Mouse (Mus musculus) lung, embryonic 14.5 days (tissue): ENCODE measurements around the gene Tex33. TPM values are rescaled to one million over a fixed set of nuclear protein-coding genes. Genes with fewer than 3 reads are reported as not detected.
A peak's percentile ranks its signal among the peaks of the same experiment; 100 is the strongest.

Source experiments
- ATAC-seq: fragments of 200-750 bp; cut with Nextera tagmentation; 2 replicates; pipeline ENCODE4 v1.8.0; 2017; ENCODE audit warnings: mild to moderate bottlenecking, moderate TSS enrichment, moderate library complexity; ENCODE audit not compliant: insufficient read depth
- DNase-seq: peaks from one replicate; pipeline ENCODE4 v3.0.0-alpha.2; 2015
- H3K27ac ChIP-seq: fragments of 300-500 bp; sonication (generic); 2 replicates; pipeline ENCODE4 v1.5.1; 2014; ENCODE audit warnings: low read depth, mild to moderate bottlenecking, moderate library complexity
- H3K27me3 ChIP-seq: fragments of 300-500 bp; sonication (generic); 2 replicates; pipeline ENCODE4 v1.6.1; 2014; ENCODE audit warnings: low read length, control low read depth; ENCODE audit not compliant: insufficient read depth
- H3K36me3 ChIP-seq: fragments of 300-500 bp; sonication (generic); 2 replicates; pipeline ENCODE4 v1.6.1; 2014; ENCODE audit warnings: control low read depth; ENCODE audit not compliant: insufficient read depth
- H3K4me1 ChIP-seq: fragments of 300-500 bp; sonication (generic); 2 replicates; pipeline ENCODE4 v1.6.1; 2014; ENCODE audit warnings: antibody characterized with exemption, control low read depth; ENCODE audit not compliant: insufficient read depth
- H3K4me2 ChIP-seq: fragments of 300-500 bp; sonication (generic); 2 replicates; pipeline ENCODE4 v1.6.1; 2014; ENCODE audit warnings: mild to moderate bottlenecking
- H3K4me3 ChIP-seq: fragments of 300-500 bp; sonication (generic); 2 replicates; pipeline ENCODE4 v1.5.1; 2014; ENCODE audit warnings: low read depth, low read length
- H3K9ac ChIP-seq: fragments of 300-500 bp; sonication (generic); 2 replicates; pipeline ENCODE4 v1.6.1; 2014
- H3K9me3 ChIP-seq: fragments of 300-500 bp; sonication (generic); 2 replicates; pipeline ENCODE4 v1.6.1; 2016; ENCODE audit warnings: low read depth, low read length, control low read depth
- CTCF ChIP-seq: IDR thresholded peaks from 2 replicates; pipeline ENCODE4 v1.5.1; 2016; ENCODE audit warnings: antibody characterized with exemption, low read depth
- WGBS: fragments of 180-500 bp; shearing (Covaris S2); extraction: QIAGEN DNeasy Blood & Tissue Kit; methylation state at CpG from one replicate; pipeline ENCODE4 v1.1.7; 2014; 5-methylcytosine and 5-hydroxymethylcytosine counted together
- polyA plus RNA-seq: library from polyadenylated mRNA; unstranded; fragments of >200 nt; fragmentation: Nextera tagmentation; extraction: Ambion mirVana; gene quantifications from 2 replicates; pipeline ENCODE4 v1.2.1, GENCODE M21; 2014

Tex33 gene
- polyA plus RNA-seq, 1 experiment from 2014 or later, result not detected

GRCm38 (mm10) chr15:78405098-78405497 is 9.4 kb upstream of the Tex33 start:
- peak; percentile 4 for DNase-seq
- ATAC-seq, result no peak
- Histone ChIP-seq H3K4me2 (peak overlapping the region; percentile 93), H3K4me1 (peaks cover 39% of the 10 kb centered on the region), H3K27ac (peak overlapping the region; percentile 98), H3K36me3 (no peaks in the 10 kb centered on the region), H3K9me3 (no peaks in the 10 kb centered on the region), H3K9ac (peak overlapping the region; percentile 59), H3K27me3 (peaks cover 16% of the 10 kb centered on the region), H3K4me3 (peak overlapping the region; percentile 48)
- TF ChIP-seq CTCF, result no peak
- WGBS, result 49% methylated on average over 11 of the region's 11 CpGs

GRCm38 (mm10) chr15:78403896-78404295 is 8.2 kb upstream of the Tex33 start:
- Histone ChIP-seq H3K9me3 (no peaks in the 10 kb centered on the region), H3K36me3 (0 out of 2 replicates have a peak, but pooled peaks cover 2% of the 10 kb centered on the region), H3K27me3 (peaks cover 4% of the 10 kb centered on the region), H3K4me3 (no peak overlapping the region), H3K4me1 (peaks cover 33% of the 10 kb centered on the region), H3K4me2 (peak overlapping the region; percentile 93), H3K27ac (peak overlapping the region; percentile 90), H3K9ac (0 out of 2 replicates have a peak overlapping the region, but pooled peaks have one; percentile 30)
- DNase-seq, result peak; percentile 79
- no peak for ATAC-seq
- WGBS, result 29% methylated on average over 1 of the region's 1 CpGs
- no peak for TF ChIP-seq CTCF

- Histone ChIP-seq H3K27ac (peak overlapping the region; percentile 90), H3K4me2 (peak overlapping the region; percentile 93), H3K9ac (peak overlapping the region; percentile 30; the same call in 1 of the 2 replicates), H3K4me1 (peaks cover 33% of the 10 kb centered on the region), H3K9me3 (no peaks in the 10 kb centered on the region), H3K4me3 (no peak overlapping the region), H3K27me3 (no peaks in the 10 kb centered on the region), H3K36me3 (0 out of 2 replicates have a peak, but pooled peaks cover 3% of the 10 kb centered on the region)
- ATAC-seq (no peak), DNase-seq (peak; percentile 39)
- 32% methylated on average over 3 of the region's 3 CpGs for WGBS
- no peak for TF ChIP-seq CTCF
These were observed 7.6 kb upstream of the Tex33 start for GRCm38 (mm10) chr15:78403301-78403741.

GRCm38 (mm10) chr15:78402423-78402822 is 6.7 kb upstream of the Tex33 start:
- DNase-seq (peak; percentile 71), ATAC-seq (no peak)
- Histone ChIP-seq H3K4me2 (peak overlapping the region; percentile 93), H3K9ac (no peak overlapping the region; the same call in 1 of the 2 replicates), H3K27me3 (no peaks in the 10 kb centered on the region), H3K9me3 (no peaks in the 10 kb centered on the region), H3K4me3 (no peak overlapping the region), H3K27ac (peak overlapping the region; percentile 90), H3K36me3 (0 out of 2 replicates have a peak, but pooled peaks cover 3% of the 10 kb centered on the region), H3K4me1 (peaks cover 33% of the 10 kb centered on the region)
- WGBS, result 57% methylated on average over 7 of the region's 7 CpGs
- no peak for TF ChIP-seq CTCF

GRCm38 (mm10) chr15:78401921-78402320 is 6.2 kb upstream of the Tex33 start:
- ATAC-seq, result no peak
- Histone ChIP-seq H3K9ac (no peak overlapping the region; the same call in 1 of the 2 replicates), H3K36me3 (0 out of 2 replicates have a peak, but pooled peaks cover 3% of the 10 kb centered on the region), H3K27ac (peak overlapping the region; percentile 90), H3K4me3 (no peak overlapping the region), H3K4me2 (peak overlapping the region; percentile 93), H3K27me3 (no peaks in the 10 kb centered on the region), H3K9me3 (no peaks in the 10 kb centered on the region), H3K4me1 (peaks cover 33% of the 10 kb centered on the region)
- WGBS, result 39% methylated on average over 4 of the region's 4 CpGs
- DNase-seq, result peak; percentile 80
- TF ChIP-seq CTCF, result no peak

- ATAC-seq (no peak), DNase-seq (peak; percentile 35)
- H3K36me3 ChIP-seq, result 0 out of 2 replicates have a peak, but pooled peaks cover 3% of the 10 kb centered on the region
- WGBS, result 70% methylated on average over 6 of the region's 6 CpGs
- no peaks in the 10 kb centered on the region for H3K9me3 ChIP-seq
- H3K27me3 ChIP-seq, result no peaks in the 10 kb centered on the region
- no peak for TF ChIP-seq CTCF
- no peak overlapping the region; the same call in 1 of the 2 replicates for H3K4me2 ChIP-seq
- peaks cover 33% of the 10 kb centered on the region for H3K4me1 ChIP-seq
- peak overlapping the region; percentile 90 for H3K27ac ChIP-seq
- no peak overlapping the region for H3K4me3 ChIP-seq
- no peak overlapping the region for H3K9ac ChIP-seq
These were observed 5.6 kb upstream of the Tex33 start for GRCm38 (mm10) chr15:78401345-78401744.

GRCm38 (mm10) chr15:78390855-78391254 is 4.9 kb downstream of the Tex33 start:
- no peak for TF ChIP-seq CTCF
- DNase-seq, result no peak
- Histone ChIP-seq H3K27me3 (no peaks in the 10 kb centered on the region), H3K9me3 (no peaks in the 10 kb centered on the region), H3K36me3 (no peaks in the 10 kb centered on the region), H3K9ac (no peak overlapping the region), H3K4me1 (no peaks in the 10 kb centered on the region), H3K27ac (no peak overlapping the region), H3K4me2 (no peak overlapping the region), H3K4me3 (no peak overlapping the region)
- WGBS, result 71% methylated on average over 3 of the region's 3 CpGs
- no peak for ATAC-seq
